Mouse (Mus musculus) adrenal gland, postnatal 14 days (tissue): ENCODE data around the gene Kcnj6. TPM values are rescaled to one million over a fixed set of nuclear protein-coding genes. Genes with fewer than 3 reads are reported as not detected.
A peak's percentile ranks its signal among the peaks of the same experiment; 100 is the strongest.

Experiments
- DNase-seq: peaks from one replicate; pipeline ENCODE4 v3.0.0; 2021; ENCODE audit warnings: mixed read lengths
- microRNA-seq, 2 experiments: library from miRNA; unstranded; fragments of <30 nt; microRNA quantifications; one replicate each; pipeline ENCODE4 v1.2.0; 2021
- total RNA-seq: library from RNA; stranded (reverse); gene quantifications from 2 replicates; pipeline ENCODE4 v1.2.3, GENCODE M21; 2021

Gene Kcnj6
- total RNA-seq, 1 experiment from 2014 or later = 0.67 TPM

GRCm38 (mm10) chr16:94713480-94714094, 283.9 kb downstream of the Kcnj6 start:
- DNase-seq = peak; percentile 92

GRCm38 (mm10) chr16:94701971-94702370, 295.5 kb downstream of the Kcnj6 start:
- DNase-seq = no peak

GRCm38 (mm10) chr16:94701141-94701540, 296.4 kb downstream of the Kcnj6 start:
- no peak for DNase-seq

Small RNA genes lying within 50 kb of the gene (microRNA-seq; reads per million reads assigned to microRNA genes)
- 0 reads per million in 2 experiments for gene Gm22745
